Mouse (Mus musculus) midbrain, embryonic 12.5 days (tissue): ENCODE measurements around the gene Kcnd1. TPM values are rescaled to one million over a fixed set of nuclear protein-coding genes. Genes with fewer than 3 reads are reported as not detected.
"Not testable (repeated sequence)": the region's sequence is repeated elsewhere in the genome, so short reads cannot be mapped to it uniquely, and the experiment has no call there.

Experiments
- ATAC-seq: fragments of 200-750 bp; cut with Nextera tagmentation; 2 replicates; pipeline ENCODE4 v1.8.0; 2017; ENCODE audit warnings: low read depth, moderate TSS enrichment, moderate library complexity; ENCODE audit not compliant: low FRiP score
- H3K27ac ChIP-seq: fragments of 300-500 bp; sonication (generic); replicated peaks from 2 replicates; pipeline ENCODE4 v1.5.1; 2016; ENCODE audit warnings: mild to moderate bottlenecking
- H3K27me3 ChIP-seq: fragments of 300-500 bp; sonication (generic); 2 replicates; pipeline ENCODE4 v1.6.1; 2016; ENCODE audit warnings: mild to moderate bottlenecking
- H3K36me3 ChIP-seq: fragments of 300-500 bp; sonication (generic); 2 replicates; pipeline ENCODE4 v1.6.1; 2016
- H3K4me1 ChIP-seq: fragments of 300-500 bp; sonication (generic); 2 replicates; pipeline ENCODE4 v1.6.1; 2016
- H3K4me2 ChIP-seq: fragments of 300-500 bp; sonication (generic); replicated peaks from 2 replicates; pipeline ENCODE4 v1.6.1; 2016; ENCODE audit warnings: mild to moderate bottlenecking, moderate library complexity
- H3K4me3 ChIP-seq: fragments of 300-500 bp; sonication (generic); 2 replicates; pipeline ENCODE4 v1.5.1; 2016; ENCODE audit warnings: mild to moderate bottlenecking
- H3K9ac ChIP-seq: fragments of 300-500 bp; sonication (generic); replicated peaks from 2 replicates; pipeline ENCODE4 v1.6.1; 2016; ENCODE audit warnings: mild to moderate bottlenecking, moderate library complexity
- H3K9me3 ChIP-seq: fragments of 300-500 bp; sonication (generic); 2 replicates; pipeline ENCODE4 v1.6.1; 2016; ENCODE audit warnings: mild to moderate bottlenecking
- WGBS: fragments of 180-500 bp; shearing (Covaris S2); methylation state at CpG from one replicate; pipeline ENCODE4 v1.1.7; 2016; 5-methylcytosine and 5-hydroxymethylcytosine counted together
- polyA plus RNA-seq: library from polyadenylated mRNA; unstranded; fragments of >200 nt; fragmentation: Nextera tagmentation; extraction: Ambion mirVana; gene quantifications from 2 replicates; pipeline ENCODE4 v1.2.1, GENCODE M21; 2016

Gene Kcnd1
- polyA plus RNA-seq, 1 experiment from 2014 or later: 1.5 TPM

DNA sequence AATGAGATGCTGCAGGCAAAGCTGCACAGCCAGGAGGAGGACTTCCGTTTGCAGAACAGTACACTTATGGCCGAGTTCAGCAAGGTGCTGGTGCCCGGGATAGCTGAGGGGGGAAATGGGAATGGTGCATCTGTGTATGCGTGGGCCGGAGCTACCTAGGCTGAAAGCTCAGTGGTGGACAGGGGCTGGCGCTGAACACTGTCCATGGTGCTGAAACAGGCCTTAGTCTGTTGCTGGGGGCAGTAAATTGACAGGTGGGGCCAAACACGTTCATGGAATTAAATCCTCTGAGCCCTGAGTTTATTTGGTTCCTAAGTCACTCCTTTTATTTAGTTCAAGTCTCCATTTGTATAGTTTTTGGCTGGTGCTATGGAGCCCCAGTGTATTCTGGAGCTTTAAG is 27.1 kb upstream of the Kcnd1 start:
- H3K36me3 ChIP-seq: peaks cover 10% of the 10 kb centered on the region; the same call in 1 of the 2 replicates
- ATAC-seq: no peak
- 35% methylated on average over 7 of the region's 7 CpGs for WGBS
- H3K27me3 ChIP-seq: no peaks in the 10 kb centered on the region
- H3K27ac ChIP-seq: no peak overlapping the region
- no peaks in the 10 kb centered on the region for H3K9me3 ChIP-seq
- H3K9ac ChIP-seq: no peak overlapping the region
- peaks cover 6% of the 10 kb centered on the region; the same call in 1 of the 2 replicates for H3K4me1 ChIP-seq
- H3K4me3 ChIP-seq: no peak overlapping the region
- no peak overlapping the region for H3K4me2 ChIP-seq

DNA sequence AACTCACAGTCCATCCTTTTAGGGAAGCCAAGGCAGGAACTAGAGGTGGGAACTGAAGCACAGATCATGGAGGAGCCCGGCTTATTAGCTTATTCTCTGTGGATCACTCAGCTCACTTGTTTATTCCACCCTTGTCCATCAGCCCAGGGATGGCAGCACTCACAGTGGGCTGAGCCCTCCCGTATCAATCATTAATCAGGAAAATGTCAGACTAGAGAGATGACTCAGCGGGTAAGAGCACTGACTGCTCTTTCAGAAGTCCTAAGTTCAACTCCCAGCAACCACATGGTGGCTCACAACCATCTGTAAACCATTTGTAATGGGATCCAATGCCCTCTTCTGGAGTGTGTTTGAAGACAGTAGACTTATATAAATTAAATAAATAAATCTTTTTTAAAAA is 24.8 kb upstream of the Kcnd1 start:
- Histone ChIP-seq H3K9me3 (no peaks in the 10 kb centered on the region), H3K9ac (no peak overlapping the region), H3K27ac (no peak overlapping the region), H3K4me1 (no peaks in the 10 kb centered on the region), H3K4me2 (no peak overlapping the region), H3K27me3 (no peaks in the 10 kb centered on the region), H3K4me3 (no peak overlapping the region), H3K36me3 (peaks cover 21% of the 10 kb centered on the region; the same call in 1 of the 2 replicates)
- 78% methylated on average over 3 of the region's 3 CpGs for WGBS
- ATAC-seq: no peak

GRCm38 (mm10) chrX:7802157-7802556 is 19.9 kb upstream of the Kcnd1 start:
- 97% methylated on average over 2 of the region's 2 CpGs for WGBS
- H3K4me3 ChIP-seq, H3K27me3 ChIP-seq, H3K4me2 ChIP-seq, H3K4me1 ChIP-seq, H3K9ac ChIP-seq, ATAC-seq, H3K9me3 ChIP-seq, H3K27ac ChIP-seq: not testable (repeated sequence)
- H3K36me3 ChIP-seq: peaks cover 42% of the 10 kb centered on the region

- not testable (repeated sequence) for H3K27me3 ChIP-seq, H3K27ac ChIP-seq, H3K9me3 ChIP-seq, H3K9ac ChIP-seq, H3K4me1 ChIP-seq, ATAC-seq, H3K4me2 ChIP-seq, H3K4me3 ChIP-seq
- WGBS: 56% methylated on average over 8 of the region's 8 CpGs
- peaks cover 67% of the 10 kb centered on the region for H3K36me3 ChIP-seq
Measured at GRCm38 (mm10) chrX:7815016-7815415, 7.1 kb upstream of the Kcnd1 start.

GRCm38 (mm10) chrX:7837146-7837545 is 15.1 kb downstream of the Kcnd1 start:
- 67% methylated on average over 1 of the region's 1 CpGs for WGBS
- no peak overlapping the region for H3K4me2 ChIP-seq
- no peak for ATAC-seq

GRCm38 (mm10) chrX:7840842-7841162 is 18.7 kb downstream of the Kcnd1 start:
- Histone ChIP-seq H3K27ac (no peak overlapping the region), H3K9me3 (no peaks in the 10 kb centered on the region)
- 19% methylated on average over 7 of the region's 7 CpGs for WGBS

More at GRCm38 (mm10) chrX:7837146-7837545, 15.1 kb downstream of the Kcnd1 start:
- H3K9ac ChIP-seq: no peak overlapping the region
- H3K27ac ChIP-seq: no peak overlapping the region
- H3K36me3 ChIP-seq: no peaks in the 10 kb centered on the region
- no peaks in the 10 kb centered on the region for H3K9me3 ChIP-seq
- H3K27me3 ChIP-seq: no peaks in the 10 kb centered on the region
- no peaks in the 10 kb centered on the region for H3K4me1 ChIP-seq
- no peak overlapping the region for H3K4me3 ChIP-seq

GRCm38 (mm10) chrX:7841163-7842162 is 19.4 kb downstream of the Kcnd1 start, which contains the start of gene Otud5:
Gene Otud5, plus strand, starts transcription at chrX:7841364.
- Histone ChIP-seq H3K4me2 (peak within 1 kb of the TSS; percentile 72), H3K4me1 (peaks cover 18% of the 10 kb centered on the region; the same call in 1 of the 2 replicates), H3K36me3 (0 out of 2 replicates have a peak, but pooled peaks cover 4% of the 10 kb centered on the region), H3K27me3 (no peaks in the 10 kb centered on the region), H3K9ac (peak within 1 kb of the TSS; percentile 87), H3K27ac (peak within 1 kb of the TSS; percentile 87), H3K4me3 (peak within 1 kb of the TSS; percentile 83), H3K9me3 (no peaks in the 10 kb centered on the region)
- ATAC-seq: peak; percentile 97
- 18% methylated on average over 71 of the region's 74 CpGs for WGBS

More at GRCm38 (mm10) chrX:7840842-7841162, 18.7 kb downstream of the Kcnd1 start:
- H3K4me3 ChIP-seq: peak overlapping the region; percentile 83
- no peak overlapping the region for H3K9ac ChIP-seq
- peak overlapping the region; percentile 45 for H3K4me2 ChIP-seq
- 0 out of 2 replicates have a peak, but pooled peaks cover 4% of the 10 kb centered on the region for H3K36me3 ChIP-seq
- H3K27me3 ChIP-seq: no peaks in the 10 kb centered on the region
- H3K4me1 ChIP-seq: peaks cover 18% of the 10 kb centered on the region; the same call in 1 of the 2 replicates
- no peak for ATAC-seq

DNA sequence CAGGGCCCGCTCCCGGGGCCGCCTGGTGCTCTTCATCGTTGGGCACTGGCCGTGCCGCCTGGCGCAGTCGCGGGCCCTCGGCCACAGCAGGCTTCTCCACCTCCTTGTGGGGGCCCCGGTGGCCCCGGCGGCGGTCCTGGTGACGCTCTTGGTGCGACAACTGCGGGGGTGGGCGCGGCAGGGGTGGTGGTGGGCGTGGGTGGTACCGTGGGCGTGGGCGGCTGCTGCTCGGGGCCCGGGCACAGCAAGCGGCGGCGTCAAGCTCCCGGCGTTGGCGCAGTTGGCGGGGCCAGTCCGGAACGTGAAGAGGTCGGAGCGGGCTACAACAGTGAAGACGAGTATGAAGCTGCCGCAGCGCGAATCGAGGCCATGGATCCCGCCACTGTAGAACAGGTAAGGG is 20.2 kb downstream of the Kcnd1 start:
- WGBS: 22% methylated on average over 34 of the region's 42 CpGs
- ATAC-seq: no peak

GRCm38 (mm10) chrX:7847845-7848244 is 25.8 kb downstream of the Kcnd1 start:
- WGBS: 86% methylated on average over 2 of the region's 2 CpGs
- Histone ChIP-seq H3K4me3 (no peak overlapping the region), H3K4me2 (no peak overlapping the region), H3K9ac (no peak overlapping the region), H3K27ac (no peak overlapping the region), H3K9me3 (no peaks in the 10 kb centered on the region), H3K36me3 (0 out of 2 replicates have a peak, but pooled peaks cover 4% of the 10 kb centered on the region), H3K4me1 (peaks cover 14% of the 10 kb centered on the region; the same call in 1 of the 2 replicates), H3K27me3 (no peaks in the 10 kb centered on the region)
- ATAC-seq: no peak

More for the DNA sequence above, 20.2 kb downstream of the Kcnd1 start:
- H3K9ac ChIP-seq: peak overlapping the region; percentile 87
- peaks cover 18% of the 10 kb centered on the region; the same call in 1 of the 2 replicates for H3K4me1 ChIP-seq
- H3K4me3 ChIP-seq: peak overlapping the region; percentile 83
- peak overlapping the region; percentile 87 for H3K27ac ChIP-seq
- H3K27me3 ChIP-seq: no peaks in the 10 kb centered on the region
- 0 out of 2 replicates have a peak, but pooled peaks cover 4% of the 10 kb centered on the region for H3K36me3 ChIP-seq
- peak overlapping the region; percentile 72 for H3K4me2 ChIP-seq
- no peaks in the 10 kb centered on the region for H3K9me3 ChIP-seq

- ATAC-seq: no peak
- no peak overlapping the region for H3K9ac ChIP-seq
- no peaks in the 10 kb centered on the region for H3K4me1 ChIP-seq
- 0 out of 2 replicates have a peak, but pooled peaks cover 4% of the 10 kb centered on the region for H3K36me3 ChIP-seq
- H3K9me3 ChIP-seq: no peaks in the 10 kb centered on the region
- H3K4me3 ChIP-seq: no peak overlapping the region
- H3K4me2 ChIP-seq: no peak overlapping the region
- no peak overlapping the region for H3K27ac ChIP-seq
- H3K27me3 ChIP-seq: no peaks in the 10 kb centered on the region
- 49% methylated on average over 2 of the region's 2 CpGs for WGBS
Measured at GRCm38 (mm10) chrX:7854578-7854977, 32.5 kb downstream of the Kcnd1 start.

DNA sequence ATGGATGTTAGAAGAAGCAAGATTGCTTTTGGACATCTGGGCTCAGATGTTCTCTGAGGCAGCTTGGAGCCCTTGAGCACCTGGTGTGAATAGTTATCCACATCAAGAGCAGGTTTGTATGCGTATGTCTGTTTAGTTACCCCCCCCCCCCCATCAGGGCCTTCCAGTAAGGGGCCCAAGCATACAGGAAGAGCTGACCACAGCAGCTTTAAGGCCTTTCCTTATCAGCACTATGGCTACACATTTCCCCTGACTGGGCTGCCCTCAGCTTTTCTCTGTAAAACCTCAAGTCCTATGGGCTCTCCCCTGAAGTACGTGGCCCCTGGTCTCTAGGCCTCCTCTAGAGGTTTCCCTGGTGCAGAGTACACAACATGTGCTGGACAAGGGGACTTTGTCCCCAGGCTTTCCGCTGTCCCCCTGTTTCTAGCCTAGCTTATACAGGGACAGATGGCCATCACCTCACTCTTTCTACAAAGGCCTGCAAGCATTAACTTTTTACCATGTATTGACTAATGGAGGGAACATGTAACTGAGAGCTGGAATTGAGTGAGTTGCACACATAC is 37.2 kb downstream of the Kcnd1 start:
- 85% methylated on average over 3 of the region's 3 CpGs for WGBS
- Histone ChIP-seq H3K4me1 (no peaks in the 10 kb centered on the region), H3K36me3 (0 out of 2 replicates have a peak, but pooled peaks cover 4% of the 10 kb centered on the region)

GRCm38 (mm10) chrX:7863181-7863580 is 41.1 kb downstream of the Kcnd1 start:
- no peaks in the 10 kb centered on the region for H3K9me3 ChIP-seq
- WGBS: 84% methylated on average over 1 of the region's 1 CpGs
- no peak overlapping the region for H3K27ac ChIP-seq
- H3K9ac ChIP-seq: no peak overlapping the region
- ATAC-seq: no peak
- no peaks in the 10 kb centered on the region for H3K27me3 ChIP-seq
- H3K36me3 ChIP-seq: peaks cover 4% of the 10 kb centered on the region; the same call in 1 of the 2 replicates
- no peak overlapping the region for H3K4me3 ChIP-seq
- no peak overlapping the region for H3K4me2 ChIP-seq
- no peaks in the 10 kb centered on the region; the same call in 1 of the 2 replicates for H3K4me1 ChIP-seq

More for the DNA sequence above, 37.2 kb downstream of the Kcnd1 start:
- Histone ChIP-seq H3K27me3 (no peaks in the 10 kb centered on the region), H3K4me2 (no peak overlapping the region), H3K9me3 (no peaks in the 10 kb centered on the region), H3K27ac (no peak overlapping the region), H3K4me3 (no peak overlapping the region), H3K9ac (no peak overlapping the region)
- no peak for ATAC-seq
